Mouse (Mus musculus) ES-E14 (cell line): ENCODE data around the gene Kcnh8.

ENCODE experiments used
- CHD2 ChIP-seq: IDR thresholded peaks from 2 replicates; pipeline ENCODE4 v1.6.1; 2014; ENCODE audit warnings: mild to moderate bottlenecking, low read depth, low read length, inconsistent platforms
- HCFC1 ChIP-seq: IDR thresholded peaks from 2 replicates; pipeline ENCODE4 v1.6.1; 2012; ENCODE audit warnings: low read length, inconsistent platforms, borderline replicate concordance; ENCODE audit not compliant: insufficient read depth
- ZC3H11A ChIP-seq: IDR thresholded peaks from 2 replicates; pipeline ENCODE4 v1.6.1; 2012; ENCODE audit warnings: low read depth, mild to moderate bottlenecking, inconsistent platforms, low read length, borderline replicate concordance

GRCm38 (mm10) chr17:52649186-52649585 is 46.7 kb downstream of the Kcnh8 start:
- TF ChIP-seq CHD2 (no peak), HCFC1 (no peak), ZC3H11A (peak; percentile 83)
